Mouse (Mus musculus) embryonic facial prominence, embryonic 12.5 days (tissue): ENCODE results near the gene Dnajc2. TPM values are rescaled to one million over a fixed set of nuclear protein-coding genes. Genes with fewer than 3 reads are reported as not detected.

Source experiments
- ATAC-seq: fragments of 200-750 bp; cut with Nextera tagmentation; 2 replicates; pipeline ENCODE4 v1.8.0; 2017; ENCODE audit not compliant: insufficient number of reproducible peaks, insufficient read depth, low FRiP score, low TSS enrichment
- H3K27ac ChIP-seq: fragments of 300-500 bp; sonication (generic); 2 replicates; pipeline ENCODE4 v1.5.1; 2016; ENCODE audit warnings: mild to moderate bottlenecking
- H3K27me3 ChIP-seq: fragments of 300-500 bp; sonication (generic); 2 replicates; pipeline ENCODE4 v1.6.1; 2016; ENCODE audit warnings: mild to moderate bottlenecking, moderate library complexity
- H3K36me3 ChIP-seq: fragments of 300-500 bp; sonication (generic); 2 replicates; pipeline ENCODE4 v1.6.1; 2016; ENCODE audit warnings: mild to moderate bottlenecking
- H3K4me1 ChIP-seq: fragments of 300-500 bp; sonication (generic); 2 replicates; pipeline ENCODE4 v1.6.1; 2016
- H3K4me2 ChIP-seq: fragments of 300-500 bp; sonication (generic); replicated peaks from 2 replicates; pipeline ENCODE4 v1.6.1; 2016; ENCODE audit warnings: mild to moderate bottlenecking, moderate library complexity
- H3K4me3 ChIP-seq: fragments of 300-500 bp; sonication (generic); 2 replicates; pipeline ENCODE4 v1.5.1; 2016; ENCODE audit warnings: mild to moderate bottlenecking
- H3K9ac ChIP-seq: fragments of 300-500 bp; sonication (generic); 2 replicates; pipeline ENCODE4 v1.6.1; 2016; ENCODE audit warnings: mild to moderate bottlenecking, moderate library complexity
- H3K9me3 ChIP-seq: fragments of 300-500 bp; sonication (generic); 2 replicates; pipeline ENCODE4 v1.6.1; 2016; ENCODE audit warnings: mild to moderate bottlenecking, moderate library complexity
- WGBS: fragments of 180-500 bp; shearing (Covaris S2); methylation state at CpG from one replicate; pipeline ENCODE4 v1.1.7; 2016; 5-methylcytosine and 5-hydroxymethylcytosine counted together
- polyA plus RNA-seq: library from polyadenylated mRNA; unstranded; fragments of >200 nt; fragmentation: Nextera tagmentation; extraction: Ambion mirVana; gene quantifications from 2 replicates; pipeline ENCODE4 v1.2.1, GENCODE M21; 2016

Dnajc2 gene
- polyA plus RNA-seq, 1 experiment from 2014 or later: 79.8 TPM

DNA sequence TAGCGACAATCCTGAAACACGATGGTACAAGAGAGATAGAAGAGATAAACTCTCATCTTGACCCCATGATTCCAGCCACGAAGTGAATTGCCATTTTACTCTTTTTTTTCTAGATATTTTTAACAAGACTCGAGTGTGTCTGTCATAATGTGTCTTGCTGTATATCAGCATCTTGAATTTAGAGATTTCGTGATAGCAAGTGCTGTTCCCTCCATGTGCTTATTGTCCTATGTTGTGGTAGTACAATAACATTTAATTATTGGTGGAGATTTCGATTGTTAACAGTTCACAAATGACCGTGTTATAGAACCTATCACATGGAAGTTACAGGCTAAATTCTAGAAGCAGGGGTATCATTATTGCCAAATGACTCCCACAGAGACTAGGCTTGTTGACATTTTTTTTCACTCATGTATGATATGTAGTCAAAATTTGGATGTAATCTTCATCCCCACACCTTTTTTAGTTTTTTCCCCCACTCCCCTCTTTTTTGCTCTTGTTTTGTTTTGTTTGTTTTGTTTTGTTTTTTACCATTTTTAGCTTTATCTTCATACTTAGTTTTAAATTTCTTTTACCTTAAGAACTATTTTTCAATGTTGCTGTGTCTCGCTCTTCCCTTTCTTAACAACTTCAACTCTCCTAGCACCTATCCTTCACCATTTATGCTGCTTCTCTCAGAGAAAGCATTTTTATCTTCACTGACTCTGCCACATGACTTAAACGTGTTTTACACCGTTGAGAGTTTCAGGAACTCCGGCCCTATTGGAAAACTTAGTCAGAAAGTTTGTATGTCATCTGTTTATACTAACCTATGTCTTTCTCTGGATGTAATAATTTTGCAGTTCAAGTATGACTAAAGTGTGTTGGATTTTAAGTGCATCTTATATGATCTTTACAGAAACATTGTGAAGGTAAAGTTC, 2.4 kb upstream of the Dnajc2 start:
- Histone ChIP-seq H3K9me3 (no peaks in the 10 kb centered on the region), H3K9ac (peak overlapping the region; percentile 88), H3K4me1 (peaks cover 17% of the 10 kb centered on the region), H3K27ac (no peak overlapping the region; the same call in 1 of the 2 replicates), H3K36me3 (peaks cover 3% of the 10 kb centered on the region; the same call in 1 of the 2 replicates), H3K4me3 (peak overlapping the region; percentile 96), H3K27me3 (no peaks in the 10 kb centered on the region), H3K4me2 (peak overlapping the region; percentile 65)
- ATAC-seq: no peak
- WGBS: 35% methylated on average over 11 of the region's 11 CpGs

DNA sequence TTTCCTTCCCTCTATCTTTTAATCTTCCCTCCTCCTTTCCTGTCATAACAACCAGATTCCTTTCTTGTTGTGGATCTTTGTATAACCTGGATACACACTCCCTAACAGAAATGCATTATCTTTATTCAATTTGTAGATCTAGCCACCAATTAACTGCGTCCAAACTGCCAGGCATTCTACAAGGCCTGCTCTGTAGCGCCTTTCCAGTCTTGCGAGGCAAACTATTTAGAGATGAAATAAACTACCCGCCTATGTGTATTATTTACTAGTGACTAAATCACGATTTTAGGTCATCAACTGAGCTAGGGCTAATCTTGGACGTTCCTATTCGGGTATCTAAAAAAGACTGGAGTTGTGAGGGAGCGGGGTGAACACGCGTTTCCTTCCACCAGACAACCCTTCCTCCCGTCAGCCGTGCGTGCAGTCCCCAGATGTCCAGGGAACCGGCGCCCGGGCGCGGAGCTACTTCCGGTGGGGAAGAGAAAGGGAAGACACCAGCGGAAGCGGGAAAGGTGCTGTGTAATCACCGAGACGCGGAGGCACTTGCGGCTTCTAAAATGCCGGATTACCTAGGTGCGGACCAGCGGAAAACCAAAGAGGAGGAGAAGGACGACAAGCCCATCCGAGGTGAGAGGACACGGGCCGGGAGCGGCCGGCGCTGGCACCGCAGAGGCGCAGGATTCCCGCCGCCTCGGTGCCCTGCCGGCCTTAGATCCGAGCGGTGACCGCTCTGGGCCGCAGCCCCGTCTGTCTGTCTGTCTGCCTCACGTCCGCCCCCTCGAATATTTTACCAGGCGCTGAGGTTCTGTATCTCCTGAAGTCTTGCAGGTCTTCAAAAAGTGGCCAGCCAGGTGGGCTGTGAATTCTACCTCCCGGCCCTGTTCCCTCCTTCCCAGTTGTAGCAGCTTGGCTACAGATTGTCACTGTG, 1.5 kb upstream of the Dnajc2 start:
- Histone ChIP-seq H3K4me3 (peak overlapping the region; percentile 96), H3K9ac (peak overlapping the region; percentile 88), H3K27me3 (no peaks in the 10 kb centered on the region), H3K9me3 (no peaks in the 10 kb centered on the region), H3K4me2 (peak overlapping the region; percentile 65), H3K36me3 (peaks cover 12% of the 10 kb centered on the region), H3K27ac (peak overlapping the region; percentile 87), H3K4me1 (peaks cover 17% of the 10 kb centered on the region)
- peak; percentile 81 for ATAC-seq
- 2% methylated on average over 51 of the region's 51 CpGs for WGBS

DNA sequence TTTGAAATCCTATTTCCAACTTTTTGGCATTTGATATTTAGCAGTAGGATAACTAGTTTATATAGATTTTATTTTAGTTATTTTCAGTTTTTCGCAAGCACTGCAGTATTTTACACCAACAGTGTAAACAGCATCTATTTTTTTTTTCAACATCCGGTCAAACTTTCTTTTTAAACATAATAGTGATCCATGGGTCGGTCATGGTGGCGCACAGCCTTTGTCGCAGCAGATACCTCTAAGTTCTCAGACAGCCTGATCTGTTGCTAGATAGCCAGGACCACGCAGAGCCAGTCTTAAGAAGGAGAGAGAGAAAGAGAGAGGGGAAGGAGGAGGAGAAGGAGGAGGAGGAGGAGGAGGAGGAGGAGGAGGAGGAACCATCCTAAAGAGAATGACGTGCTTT, 725 bp upstream of the Dnajc2 start:
- WGBS: 72% methylated on average over 7 of the region's 7 CpGs
- Histone ChIP-seq H3K9ac (no peak overlapping the region), H3K27me3 (no peaks in the 10 kb centered on the region), H3K4me3 (no peak overlapping the region), H3K9me3 (no peaks in the 10 kb centered on the region), H3K36me3 (peaks cover 20% of the 10 kb centered on the region), H3K4me2 (peak overlapping the region; percentile 65), H3K27ac (0 out of 2 replicates have a peak overlapping the region, but pooled peaks have one; percentile 87), H3K4me1 (peaks cover 17% of the 10 kb centered on the region)
- ATAC-seq: no peak

DNA sequence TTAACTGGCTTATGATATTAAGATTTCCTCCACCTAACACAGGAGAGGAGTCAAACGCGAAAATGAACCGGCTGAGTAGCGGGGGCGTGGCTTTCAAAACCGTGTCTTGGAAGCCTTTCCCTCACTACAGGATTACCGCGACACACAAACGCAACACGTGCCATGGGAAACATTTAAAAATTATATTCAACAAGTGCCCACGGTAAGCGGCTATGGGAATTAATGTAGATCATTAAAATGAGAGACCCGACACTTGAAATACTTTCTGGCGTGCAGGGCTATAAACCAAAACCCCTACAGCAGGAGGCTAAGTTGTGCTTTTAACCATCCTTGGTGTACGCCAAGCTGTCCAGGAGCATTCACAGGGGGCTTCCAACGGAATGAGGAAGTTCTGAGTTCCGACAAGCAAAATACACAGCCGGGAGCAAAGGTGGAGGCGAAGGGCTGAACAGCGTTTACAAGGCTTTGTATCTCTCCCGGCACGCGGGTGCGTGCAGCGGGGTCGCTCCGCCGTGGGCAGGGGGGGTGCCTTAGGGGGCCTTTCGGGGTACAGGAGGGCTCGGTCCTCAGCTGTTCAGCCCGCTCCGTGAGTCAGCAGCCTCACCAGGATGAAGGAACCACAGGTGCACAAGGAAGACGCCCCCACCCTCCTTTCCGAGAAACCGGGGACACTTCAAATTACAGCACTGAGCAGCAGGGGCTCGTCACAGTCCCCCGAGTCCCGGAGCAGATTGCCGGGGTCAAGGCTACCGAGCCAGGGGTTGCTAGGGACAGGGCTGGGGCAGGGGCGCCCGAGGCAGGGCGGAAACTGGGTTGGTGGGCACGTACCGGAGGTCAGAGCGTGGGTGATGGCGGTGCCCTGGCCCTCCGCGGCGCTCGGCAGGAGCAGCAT, 644 bp downstream of the Dnajc2 start:
- peaks cover 33% of the 10 kb centered on the region for H3K36me3 ChIP-seq
- H3K27ac ChIP-seq: 0 out of 2 replicates have a peak overlapping the region, but pooled peaks have one; percentile 36
- ATAC-seq: peak; percentile 82
- H3K4me2 ChIP-seq: peak overlapping the region; percentile 91
- H3K9me3 ChIP-seq: no peaks in the 10 kb centered on the region
- H3K4me3 ChIP-seq: peak overlapping the region; percentile 95
- peaks cover 17% of the 10 kb centered on the region for H3K4me1 ChIP-seq
- WGBS: under 1% methylated on average over 51 of the region's 51 CpGs
- peak overlapping the region; percentile 79 for H3K9ac ChIP-seq
- no peaks in the 10 kb centered on the region for H3K27me3 ChIP-seq

DNA sequence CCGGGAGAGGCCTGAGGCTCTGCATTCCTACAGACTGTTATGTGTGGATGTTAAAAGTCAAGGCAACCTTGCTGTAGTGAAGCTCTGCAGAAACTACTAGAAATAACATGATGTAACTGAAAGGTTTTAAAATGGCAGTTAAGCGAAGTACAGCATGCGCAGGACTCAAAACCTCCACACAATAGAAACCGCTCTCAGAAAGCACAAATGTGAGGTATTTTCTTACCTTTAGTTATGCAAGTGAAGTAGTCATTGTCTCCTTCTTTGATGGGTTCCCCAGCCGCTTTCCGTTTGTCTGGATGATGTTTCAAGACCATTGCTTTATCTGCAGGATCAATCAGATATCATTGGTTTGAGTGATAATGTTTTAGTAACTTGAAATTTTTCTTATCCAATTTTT, 8.6 kb downstream of the Dnajc2 start:
- Histone ChIP-seq H3K36me3 (peaks cover 56% of the 10 kb centered on the region), H3K9me3 (no peaks in the 10 kb centered on the region), H3K4me1 (no peaks in the 10 kb centered on the region), H3K9ac (no peak overlapping the region), H3K4me2 (no peak overlapping the region), H3K27ac (no peak overlapping the region), H3K27me3 (no peaks in the 10 kb centered on the region), H3K4me3 (no peak overlapping the region)
- no peak for ATAC-seq
- 89% methylated on average over 6 of the region's 6 CpGs for WGBS

DNA sequence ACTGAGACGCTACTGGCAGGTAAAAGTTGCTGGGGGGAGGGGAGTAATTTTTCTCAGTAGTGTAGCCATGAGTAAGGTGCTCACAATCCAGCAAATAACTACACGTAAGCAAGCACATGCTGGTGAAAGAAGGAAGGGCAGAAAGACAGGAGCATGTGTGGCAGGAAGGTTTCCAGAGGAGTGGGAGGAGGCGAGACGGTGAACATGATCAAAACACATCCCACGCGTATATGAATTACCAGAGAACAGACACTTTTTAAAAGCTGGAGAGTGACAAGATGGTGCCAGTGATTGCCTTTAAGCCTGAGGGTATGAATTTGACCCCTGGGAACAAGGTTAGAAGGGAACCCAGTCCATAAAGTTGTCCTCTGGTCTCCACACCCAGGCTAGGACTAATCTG, 15.2 kb downstream of the Dnajc2 start:
- Histone ChIP-seq H3K27me3 (no peaks in the 10 kb centered on the region), H3K9me3 (no peaks in the 10 kb centered on the region), H3K4me1 (no peaks in the 10 kb centered on the region), H3K9ac (no peak overlapping the region), H3K36me3 (peaks cover 58% of the 10 kb centered on the region), H3K4me2 (no peak overlapping the region), H3K27ac (no peak overlapping the region), H3K4me3 (no peak overlapping the region)
- 94% methylated on average over 6 of the region's 6 CpGs for WGBS
- ATAC-seq: no peak

DNA sequence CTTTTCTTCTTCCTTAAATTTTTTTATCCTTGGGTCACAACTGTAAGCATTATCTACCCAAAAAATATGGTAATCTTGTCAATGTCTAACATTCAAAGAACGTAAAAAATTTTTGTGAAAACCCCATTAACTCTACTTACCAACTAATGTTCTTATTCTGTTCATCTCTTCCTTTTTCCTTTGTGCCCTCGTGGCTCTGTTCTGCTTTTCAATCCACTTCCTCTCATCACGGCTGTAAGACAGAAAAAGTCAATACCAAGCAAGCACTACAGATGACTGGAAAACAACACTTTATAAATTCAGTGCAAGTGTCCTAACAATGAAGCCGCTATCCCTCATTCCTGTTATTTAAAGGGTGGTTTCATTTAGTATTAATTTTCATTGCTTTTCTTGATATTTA, 16.5 kb downstream of the Dnajc2 start:
- H3K4me3 ChIP-seq: no peak overlapping the region
- H3K9ac ChIP-seq: no peak overlapping the region
- H3K4me1 ChIP-seq: no peaks in the 10 kb centered on the region
- H3K27ac ChIP-seq: no peak overlapping the region
- H3K4me2 ChIP-seq: no peak overlapping the region
- no peaks in the 10 kb centered on the region for H3K27me3 ChIP-seq
- no peak for ATAC-seq
- peaks cover 57% of the 10 kb centered on the region for H3K36me3 ChIP-seq
- WGBS: 92% methylated on average over 4 of the region's 4 CpGs
- no peaks in the 10 kb centered on the region for H3K9me3 ChIP-seq

DNA sequence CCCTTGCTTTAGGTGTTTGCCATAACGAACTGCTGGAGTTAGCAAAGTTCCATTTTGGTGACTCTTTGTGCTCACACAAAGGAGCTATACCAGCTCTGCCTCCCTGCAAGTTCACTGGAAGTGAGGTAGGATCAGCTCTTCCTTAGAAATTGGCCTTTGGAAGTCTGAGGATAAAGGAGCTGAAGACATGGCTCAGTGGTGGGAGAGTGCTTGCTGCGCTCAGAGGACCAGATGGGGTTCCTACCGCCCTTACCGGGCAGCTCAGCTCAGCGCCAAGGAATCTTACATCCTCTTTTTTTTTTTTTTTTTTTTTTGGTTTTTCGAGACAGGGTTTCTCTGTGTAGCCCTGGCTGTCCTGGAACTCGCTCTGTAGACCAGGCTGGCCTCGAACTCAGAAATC, 39.1 kb downstream of the Dnajc2 start:
- no peak for ATAC-seq
- no peak overlapping the region for H3K9ac ChIP-seq
- H3K36me3 ChIP-seq: peaks cover 95% of the 10 kb centered on the region
- no peak overlapping the region for H3K4me2 ChIP-seq
- no peak overlapping the region for H3K27ac ChIP-seq
- WGBS: 94% methylated on average over 7 of the region's 8 CpGs
- no peak overlapping the region for H3K4me3 ChIP-seq
- no peaks in the 10 kb centered on the region for H3K27me3 ChIP-seq
- H3K9me3 ChIP-seq: no peaks in the 10 kb centered on the region
- no peaks in the 10 kb centered on the region for H3K4me1 ChIP-seq

DNA sequence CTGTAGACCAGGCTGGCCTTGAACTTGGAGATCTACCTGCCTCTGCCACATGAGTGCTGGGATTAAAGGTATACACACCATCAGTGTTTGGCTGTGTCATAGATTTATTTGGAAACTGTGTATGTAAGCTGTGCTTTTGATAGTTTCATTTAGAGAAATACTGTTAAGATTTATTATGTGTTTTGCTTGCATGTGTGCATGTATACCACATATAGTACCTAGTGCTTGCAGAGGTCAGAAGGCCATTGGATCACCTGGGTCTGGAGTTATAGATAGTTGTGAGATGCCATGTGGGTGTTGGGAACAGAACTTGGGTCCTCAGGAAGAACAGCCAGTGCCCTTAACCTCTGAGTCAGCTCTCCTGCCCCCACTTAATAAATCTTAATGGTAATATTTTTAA, 40.4 kb downstream of the Dnajc2 start:
- Histone ChIP-seq H3K36me3 (peaks cover 93% of the 10 kb centered on the region), H3K9me3 (no peaks in the 10 kb centered on the region), H3K4me2 (no peak overlapping the region), H3K27me3 (no peaks in the 10 kb centered on the region), H3K4me3 (no peak overlapping the region), H3K9ac (no peak overlapping the region), H3K27ac (no peak overlapping the region), H3K4me1 (no peaks in the 10 kb centered on the region)
- no peak for ATAC-seq

DNA sequence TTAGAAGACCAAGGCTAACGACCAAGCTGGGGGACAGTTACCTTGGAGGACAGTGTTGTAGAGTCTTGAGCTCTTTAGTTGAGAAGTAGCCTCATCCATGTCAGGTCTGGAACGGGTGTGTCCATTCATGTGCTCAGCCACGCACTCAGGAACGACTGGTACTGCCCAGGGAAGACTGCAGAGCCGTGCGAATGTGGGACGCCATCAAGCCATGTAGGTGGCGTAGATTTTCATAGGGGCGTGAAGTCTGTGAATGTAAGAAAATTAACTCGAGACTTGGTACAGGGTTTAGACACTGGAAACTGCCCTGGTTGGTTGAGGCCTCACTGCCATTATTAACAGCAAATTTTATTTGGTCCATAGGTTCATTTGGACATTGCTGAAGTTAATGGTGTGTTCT, 41.4 kb downstream of the Dnajc2 start:
- Histone ChIP-seq H3K4me2 (no peak overlapping the region), H3K9ac (no peak overlapping the region), H3K9me3 (no peaks in the 10 kb centered on the region), H3K27me3 (no peaks in the 10 kb centered on the region), H3K4me3 (no peak overlapping the region), H3K4me1 (no peaks in the 10 kb centered on the region), H3K36me3 (peaks cover 91% of the 10 kb centered on the region), H3K27ac (no peak overlapping the region)
- ATAC-seq: no peak
- WGBS: 95% methylated on average over 10 of the region's 10 CpGs

DNA sequence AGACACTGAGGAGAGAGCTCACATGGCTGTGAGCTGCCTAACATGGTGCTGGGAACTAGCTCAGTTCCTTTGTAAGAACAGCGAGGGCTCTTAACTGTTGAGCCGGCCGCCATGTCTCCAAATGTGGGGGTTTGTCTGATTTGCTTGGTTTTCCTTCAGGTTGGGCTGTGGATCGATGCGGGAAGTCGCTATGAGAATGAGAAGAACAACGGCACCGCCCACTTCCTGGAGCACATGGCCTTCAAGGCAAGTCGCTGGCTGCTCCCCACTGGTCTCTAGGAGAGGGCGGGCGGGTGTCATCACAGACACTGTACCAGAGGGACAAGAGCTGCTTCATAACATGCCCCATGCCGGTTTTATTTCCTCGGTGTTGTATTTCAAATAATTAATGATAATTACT, 45.2 kb downstream of the Dnajc2 start:
- no peak overlapping the region for H3K27ac ChIP-seq
- no peaks in the 10 kb centered on the region for H3K27me3 ChIP-seq
- H3K4me1 ChIP-seq: peaks cover 9% of the 10 kb centered on the region
- no peak overlapping the region for H3K9ac ChIP-seq
- ATAC-seq: no peak
- no peaks in the 10 kb centered on the region for H3K9me3 ChIP-seq
- no peak overlapping the region for H3K4me3 ChIP-seq
- peaks cover 56% of the 10 kb centered on the region for H3K36me3 ChIP-seq
- no peak overlapping the region for H3K4me2 ChIP-seq
- 91% methylated on average over 13 of the region's 13 CpGs for WGBS
